Mouse (Mus musculus) c-Kit-positive CD71-positive TER-119-negative erythroid progenitor cells, embryonic 14.5 days (primary cell): ENCODE data around the gene Morf4l2.
"Not testable (repeated sequence)": the region's sequence is repeated elsewhere in the genome, so short reads cannot be mapped to it uniquely, and the experiment has no call there.

Experiments used
- DNase-seq: peaks from one replicate; pipeline ENCODE4 v3.0.0-alpha.2; 2013; ENCODE audit warnings: low read depth

The Morf4l2 gene

GRCm38 (mm10) chrX:136743459-136743858, at the start of gene Morf4l2:
TSS of gene Morf4l2 (minus strand) at chrX:136743690.
- no peak for DNase-seq

GRCm38 (mm10) chrX:136789446-136789845, 46.0 kb upstream of the Morf4l2 start:
- DNase-seq, result no peak

- no peak for DNase-seq
Measured at GRCm38 (mm10) chrX:136780041-136780440, 36.6 kb upstream of the Morf4l2 start, which contains the start of gene Glra4. TSS of gene Glra4 (minus strand) at chrX:136780141.

- no peak for DNase-seq
Measured at GRCm38 (mm10) chrX:136779262-136779661, 35.8 kb upstream of the Morf4l2 start.

- DNase-seq, result no peak
Measured at GRCm38 (mm10) chrX:136778046-136778445, 34.6 kb upstream of the Morf4l2 start.

GRCm38 (mm10) chrX:136773035-136773434, 29.5 kb upstream of the Morf4l2 start:
- no peak for DNase-seq

GRCm38 (mm10) chrX:136761103-136762074, 17.9 kb upstream of the Morf4l2 start:
- no peak for DNase-seq

GRCm38 (mm10) chrX:136755464-136755863, 12.0 kb upstream of the Morf4l2 start:
- DNase-seq, result no peak

GRCm38 (mm10) chrX:136749329-136749728, 5.8 kb upstream of the Morf4l2 start:
- DNase-seq, result no peak

- DNase-seq, result no peak
Measured at GRCm38 (mm10) chrX:136744663-136745062, 1.2 kb upstream of the Morf4l2 start.

- peak; percentile 61 for DNase-seq
Measured at GRCm38 (mm10) chrX:136742661-136743103, 808 bp downstream of the Morf4l2 start.

- DNase-seq, result no peak
Measured at GRCm38 (mm10) chrX:136742241-136742640, 1.2 kb downstream of the Morf4l2 start.

- DNase-seq, result no peak
Measured at GRCm38 (mm10) chrX:136741651-136742201, 1.8 kb downstream of the Morf4l2 start.

- peak; percentile 82 for DNase-seq
Measured at GRCm38 (mm10) chrX:136740791-136741650, 2.5 kb downstream of the Morf4l2 start.

- DNase-seq, result no peak
Measured at GRCm38 (mm10) chrX:136740087-136740790, 3.3 kb downstream of the Morf4l2 start.

GRCm38 (mm10) chrX:136732016-136732415, 11.5 kb downstream of the Morf4l2 start:
- DNase-seq, result no peak

GRCm38 (mm10) chrX:136714742-136715474, 28.6 kb downstream of the Morf4l2 start:
- DNase-seq, result not testable (repeated sequence)

GRCm38 (mm10) chrX:136708782-136709181, 34.7 kb downstream of the Morf4l2 start:
- DNase-seq, result no peak

GRCm38 (mm10) chrX:136708168-136708681, 35.3 kb downstream of the Morf4l2 start:
- no peak for DNase-seq

GRCm38 (mm10) chrX:136707446-136708167, 35.9 kb downstream of the Morf4l2 start, which contains the start of gene Tceal1:
TSS of gene Tceal1 (plus strand) at chrX:136707982.
- DNase-seq, result no peak
